Mouse (Mus musculus): ENCODE data around the gene Creb3l1. TPM values are rescaled to one million over a fixed set of nuclear protein-coding genes. Genes with fewer than 3 reads are reported as not detected.

The Creb3l1 gene
- polyA plus RNA-seq, 1 experiment = 1.7 TPM

GRCm38 (mm10) chr2:92061337-92061736, 37.0 kb upstream of the Creb3l1 start:
- Histone ChIP-seq H3K4me3 (replicated peaks; ENCODE audit: control insufficient read depth, low read depth, low read length) (no peak overlapping the region), H3K27ac (ENCODE audit: control insufficient read depth, insufficient read depth, low read depth, low read length, poor library complexity) (no peak overlapping the region), H3K4me1 (ENCODE audit: control insufficient read depth, insufficient read depth, low read length) (no peaks in the 10 kb centered on the region; the same call in none of the 2 replicates)
- WGBS = 88% methylated on average over 5 of the region's 5 CpGs
- TF ChIP-seq CTCF (IDR thresholded peaks at IDR 0.05; ENCODE audit: control insufficient read depth, insufficient read depth, low read length) = no peak
- no peak for TF ChIP-seq POLR2A (IDR thresholded peaks at IDR 0.05; ENCODE audit: borderline replicate concordance, control insufficient read depth, low read depth, low read length)

GRCm38 (mm10) chr2:92060291-92060690, 36.0 kb upstream of the Creb3l1 start:
- TF ChIP-seq POLR2A (IDR thresholded peaks at IDR 0.05; ENCODE audit: borderline replicate concordance, control insufficient read depth, low read depth, low read length) (no peak), CTCF (IDR thresholded peaks at IDR 0.05; ENCODE audit: control insufficient read depth, insufficient read depth, low read length) (no peak)
- H3K27ac ChIP-seq (ENCODE audit: control insufficient read depth, insufficient read depth, low read depth, low read length, poor library complexity) = no peak overlapping the region
- no peak overlapping the region for H3K4me3 ChIP-seq (replicated peaks; ENCODE audit: control insufficient read depth, low read depth, low read length)
- 50% methylated on average over 6 of the region's 6 CpGs for WGBS
- H3K4me1 ChIP-seq (ENCODE audit: control insufficient read depth, insufficient read depth, low read length) = no peaks in the 10 kb centered on the region; the same call in 1 of the 2 replicates

GRCm38 (mm10) chr2:92059481-92060220, 35.3 kb upstream of the Creb3l1 start:
- Histone ChIP-seq H3K4me3 (replicated peaks; ENCODE audit: control insufficient read depth, low read depth, low read length) (no peak overlapping the region), H3K27ac (ENCODE audit: control insufficient read depth, insufficient read depth, low read depth, low read length, poor library complexity) (no peak overlapping the region), H3K4me1 (ENCODE audit: control insufficient read depth, insufficient read depth, low read length) (no peaks in the 10 kb centered on the region; the same call in 1 of the 2 replicates)
- under 1% methylated on average over 63 of the region's 63 CpGs for WGBS
- TF ChIP-seq CTCF (IDR thresholded peaks at IDR 0.05; ENCODE audit: control insufficient read depth, insufficient read depth, low read length) = no peak
- no peak for TF ChIP-seq POLR2A (IDR thresholded peaks at IDR 0.05; ENCODE audit: borderline replicate concordance, control insufficient read depth, low read depth, low read length)

- Histone ChIP-seq H3K4me1 (ENCODE audit: control insufficient read depth, insufficient read depth, low read length) (no peaks in the 10 kb centered on the region; the same call in 1 of the 2 replicates), H3K4me3 (replicated peaks; ENCODE audit: control insufficient read depth, low read depth, low read length) (no peak overlapping the region), H3K27ac (ENCODE audit: control insufficient read depth, insufficient read depth, low read depth, low read length, poor library complexity) (no peak overlapping the region)
- WGBS = 3% methylated on average over 11 of the region's 11 CpGs
- TF ChIP-seq CTCF (IDR thresholded peaks at IDR 0.05; ENCODE audit: control insufficient read depth, insufficient read depth, low read length) = no peak
- TF ChIP-seq POLR2A (IDR thresholded peaks at IDR 0.05; ENCODE audit: borderline replicate concordance, control insufficient read depth, low read depth, low read length) = no peak
These were observed 34.6 kb upstream of the Creb3l1 start for GRCm38 (mm10) chr2:92058936-92059335.

- TF ChIP-seq POLR2A (IDR thresholded peaks at IDR 0.05; ENCODE audit: borderline replicate concordance, control insufficient read depth, low read depth, low read length) = no peak
- peak; percentile 80 for TF ChIP-seq CTCF (IDR thresholded peaks at IDR 0.05; ENCODE audit: control insufficient read depth, insufficient read depth, low read length)
- no peaks in the 10 kb centered on the region; the same call in 1 of the 2 replicates for H3K4me1 ChIP-seq (ENCODE audit: control insufficient read depth, insufficient read depth, low read length)
- under 1% methylated on average over 29 of the region's 29 CpGs for WGBS
- 0 out of 2 replicates have a peak overlapping the region, but pooled peaks have one; percentile 20 for H3K27ac ChIP-seq (ENCODE audit: control insufficient read depth, insufficient read depth, low read depth, low read length, poor library complexity)
- peak overlapping the region; percentile 17 for H3K4me3 ChIP-seq (replicated peaks; ENCODE audit: control insufficient read depth, low read depth, low read length)
These were observed 34.2 kb upstream of the Creb3l1 start for GRCm38 (mm10) chr2:92058469-92058868.

GRCm38 (mm10) chr2:92056760-92057159, 32.5 kb upstream of the Creb3l1 start:
- WGBS = 87% methylated on average over 13 of the region's 13 CpGs
- no peak overlapping the region for H3K27ac ChIP-seq (ENCODE audit: control insufficient read depth, insufficient read depth, low read depth, low read length, poor library complexity)
- H3K4me3 ChIP-seq (replicated peaks; ENCODE audit: control insufficient read depth, low read depth, low read length) = no peak overlapping the region
- TF ChIP-seq POLR2A (IDR thresholded peaks at IDR 0.05; ENCODE audit: borderline replicate concordance, control insufficient read depth, low read depth, low read length) (no peak), CTCF (IDR thresholded peaks at IDR 0.05; ENCODE audit: control insufficient read depth, insufficient read depth, low read length) (no peak)
- H3K4me1 ChIP-seq (ENCODE audit: control insufficient read depth, insufficient read depth, low read length) = no peaks in the 10 kb centered on the region; the same call in 1 of the 2 replicates

- WGBS = 1% methylated on average over 14 of the region's 14 CpGs
- Histone ChIP-seq H3K4me3 (replicated peaks; ENCODE audit: control insufficient read depth, low read depth, low read length) (peak overlapping the region; percentile 25), H3K27ac (ENCODE audit: control insufficient read depth, insufficient read depth, low read depth, low read length, poor library complexity) (no peak overlapping the region), H3K4me1 (ENCODE audit: control insufficient read depth, insufficient read depth, low read length) (no peaks in the 10 kb centered on the region; the same call in 1 of the 2 replicates)
- TF ChIP-seq CTCF (IDR thresholded peaks at IDR 0.05; ENCODE audit: control insufficient read depth, insufficient read depth, low read length) (peak; percentile 24; the same call in 1 of the 2 replicates), POLR2A (IDR thresholded peaks at IDR 0.05; ENCODE audit: borderline replicate concordance, control insufficient read depth, low read depth, low read length) (no peak)
These were observed 31.5 kb upstream of the Creb3l1 start for GRCm38 (mm10) chr2:92055831-92056236.

GRCm38 (mm10) chr2:92055101-92055813, 31.0 kb upstream of the Creb3l1 start:
- H3K27ac ChIP-seq (ENCODE audit: control insufficient read depth, insufficient read depth, low read depth, low read length, poor library complexity) = peak overlapping the region; percentile 18; the same call in 1 of the 2 replicates
- H3K4me1 ChIP-seq (ENCODE audit: control insufficient read depth, insufficient read depth, low read length) = no peaks in the 10 kb centered on the region; the same call in 1 of the 2 replicates
- WGBS = 5% methylated on average over 38 of the region's 38 CpGs
- peak; percentile 30; the same call in 1 of the 2 replicates for TF ChIP-seq POLR2A (IDR thresholded peaks at IDR 0.05; ENCODE audit: borderline replicate concordance, control insufficient read depth, low read depth, low read length)
- no peak for TF ChIP-seq CTCF (IDR thresholded peaks at IDR 0.05; ENCODE audit: control insufficient read depth, insufficient read depth, low read length)
- peak overlapping the region; percentile 25 for H3K4me3 ChIP-seq (replicated peaks; ENCODE audit: control insufficient read depth, low read depth, low read length)
